Mouse (Mus musculus): ENCODE data around the gene Igsf11. TPM values are rescaled to one million over a fixed set of nuclear protein-coding genes. Genes with fewer than 3 reads are reported as not detected.

Gene Igsf11
- total and polyA plus RNA-seq, 2 experiments from 2014 or later, result 0.07 to 0.19 TPM

GRCm38 (mm10) chr16:39052971-39053370 is 160.5 kb downstream of the Igsf11 start:
- Histone ChIP-seq H3K27ac (ENCODE audit: low read depth) (no peak overlapping the region), H3K9me3 (replicated peaks; ENCODE audit: control insufficient read depth, low read length) (no peaks in the 10 kb centered on the region), H3K36me3 (replicated peaks; ENCODE audit: control insufficient read depth, insufficient read depth, low read length) (no peaks in the 10 kb centered on the region), H3K4me2 (ENCODE audit: low read depth, low read length) (no peak overlapping the region), H3K27me3 (ENCODE audit: control insufficient read depth, insufficient read depth, low read length) (no peaks in the 10 kb centered on the region), H3K4me3 (ENCODE audit: low read depth, low read length) (no peak overlapping the region), H3K4me1 (ENCODE audit: control insufficient read depth, insufficient read depth) (peaks cover 3% of the 10 kb centered on the region; the same call in 1 of the 2 replicates), H3K9ac (replicated peaks; ENCODE audit: low read depth, low read length) (no peak overlapping the region)
- ATAC-seq (ENCODE audit: insufficient read depth, low read depth), result no peak; the same call in 1 of the 2 replicates
- TF ChIP-seq CTCF (IDR thresholded peaks at IDR 0.05; ENCODE audit: low read depth) (peak; percentile 81), EP300 (IDR thresholded peaks at IDR 0.05; ENCODE audit: low read depth) (no peak)
- peak; percentile 65 for DNase-seq (ENCODE audit: low spot score)
- 0% methylated on average over 2 of the region's 2 CpGs for WGBS

- no peak overlapping the region for H3K4me2 ChIP-seq (ENCODE audit: low read depth, low read length)
- H3K4me3 ChIP-seq (ENCODE audit: low read depth, low read length), result no peak overlapping the region
- TF ChIP-seq CTCF (IDR thresholded peaks at IDR 0.05; ENCODE audit: low read depth), result no peak
- TF ChIP-seq EP300 (IDR thresholded peaks at IDR 0.05; ENCODE audit: low read depth), result no peak
- H3K36me3 ChIP-seq (replicated peaks; ENCODE audit: control insufficient read depth, insufficient read depth, low read length), result no peaks in the 10 kb centered on the region
- WGBS, result 53% methylated on average over 2 of the region's 2 CpGs
- H3K4me1 ChIP-seq (ENCODE audit: control insufficient read depth, insufficient read depth), result peaks cover 3% of the 10 kb centered on the region; the same call in 1 of the 2 replicates
- no peaks in the 10 kb centered on the region for H3K9me3 ChIP-seq (replicated peaks; ENCODE audit: control insufficient read depth, low read length)
- H3K27ac ChIP-seq (ENCODE audit: low read depth), result no peak overlapping the region
- ATAC-seq (ENCODE audit: insufficient read depth, low read depth) (no peak), DNase-seq (ENCODE audit: low spot score) (no peak)
- no peaks in the 10 kb centered on the region for H3K27me3 ChIP-seq (ENCODE audit: control insufficient read depth, insufficient read depth, low read length)
- no peak overlapping the region for H3K9ac ChIP-seq (replicated peaks; ENCODE audit: low read depth, low read length)
Observed at GRCm38 (mm10) chr16:39053779-39054178, 161.3 kb downstream of the Igsf11 start.

- Histone ChIP-seq H3K9ac (replicated peaks; ENCODE audit: low read depth, low read length) (no peak overlapping the region), H3K9me3 (replicated peaks; ENCODE audit: control insufficient read depth, low read length) (no peaks in the 10 kb centered on the region), H3K4me3 (ENCODE audit: low read depth, low read length) (no peak overlapping the region), H3K27ac (ENCODE audit: low read depth) (no peak overlapping the region), H3K4me1 (ENCODE audit: control insufficient read depth, insufficient read depth) (peaks cover 3% of the 10 kb centered on the region; the same call in 1 of the 2 replicates), H3K4me2 (ENCODE audit: low read depth, low read length) (no peak overlapping the region), H3K27me3 (ENCODE audit: control insufficient read depth, insufficient read depth, low read length) (no peaks in the 10 kb centered on the region), H3K36me3 (replicated peaks; ENCODE audit: control insufficient read depth, insufficient read depth, low read length) (no peaks in the 10 kb centered on the region)
- 23% methylated on average over 6 of the region's 6 CpGs for WGBS
- DNase-seq (ENCODE audit: low spot score), result peak; percentile 38
- peak; percentile 55 for ATAC-seq (ENCODE audit: insufficient read depth, low read depth)
- TF ChIP-seq CTCF (IDR thresholded peaks at IDR 0.05; ENCODE audit: low read depth), result peak; percentile 65
- no peak for TF ChIP-seq EP300 (IDR thresholded peaks at IDR 0.05; ENCODE audit: low read depth)
Observed at GRCm38 (mm10) chr16:39056061-39056460, 163.6 kb downstream of the Igsf11 start.

GRCm38 (mm10) chr16:39056961-39057360 is 164.5 kb downstream of the Igsf11 start:
- ATAC-seq (ENCODE audit: insufficient read depth, low read depth), result no peak
- no peaks in the 10 kb centered on the region for H3K9me3 ChIP-seq (replicated peaks; ENCODE audit: control insufficient read depth, low read length)
- H3K27ac ChIP-seq (ENCODE audit: low read depth), result no peak overlapping the region
- TF ChIP-seq CTCF (IDR thresholded peaks at IDR 0.05; ENCODE audit: low read depth) (no peak), EP300 (IDR thresholded peaks at IDR 0.05; ENCODE audit: low read depth) (no peak)
- no peaks in the 10 kb centered on the region for H3K36me3 ChIP-seq (replicated peaks; ENCODE audit: control insufficient read depth, insufficient read depth, low read length)
- H3K4me2 ChIP-seq (ENCODE audit: low read depth, low read length), result peak overlapping the region; percentile 47
- H3K27me3 ChIP-seq (ENCODE audit: control insufficient read depth, insufficient read depth, low read length), result no peaks in the 10 kb centered on the region
- no peak for DNase-seq (ENCODE audit: low spot score)
- WGBS, result 17% methylated on average over 12 of the region's 12 CpGs
- peaks cover 3% of the 10 kb centered on the region; the same call in 1 of the 2 replicates for H3K4me1 ChIP-seq (ENCODE audit: control insufficient read depth, insufficient read depth)
- no peak overlapping the region for H3K9ac ChIP-seq (replicated peaks; ENCODE audit: low read depth, low read length)
- H3K4me3 ChIP-seq (ENCODE audit: low read depth, low read length), result 0 out of 2 replicates have a peak overlapping the region, but pooled peaks have one; percentile 10

GRCm38 (mm10) chr16:39058869-39059268 is 166.4 kb downstream of the Igsf11 start:
- ATAC-seq (ENCODE audit: insufficient read depth, low read depth) (no peak), DNase-seq (ENCODE audit: low spot score) (no peak)
- Histone ChIP-seq H3K4me2 (ENCODE audit: low read depth, low read length) (no peak overlapping the region), H3K4me1 (ENCODE audit: control insufficient read depth, insufficient read depth) (peaks cover 3% of the 10 kb centered on the region; the same call in 1 of the 2 replicates), H3K27me3 (ENCODE audit: control insufficient read depth, insufficient read depth, low read length) (no peaks in the 10 kb centered on the region), H3K4me3 (ENCODE audit: low read depth, low read length) (no peak overlapping the region), H3K27ac (ENCODE audit: low read depth) (no peak overlapping the region), H3K9ac (replicated peaks; ENCODE audit: low read depth, low read length) (no peak overlapping the region), H3K36me3 (replicated peaks; ENCODE audit: control insufficient read depth, insufficient read depth, low read length) (no peaks in the 10 kb centered on the region), H3K9me3 (replicated peaks; ENCODE audit: control insufficient read depth, low read length) (no peaks in the 10 kb centered on the region)
- TF ChIP-seq CTCF (IDR thresholded peaks at IDR 0.05; ENCODE audit: low read depth) (no peak), EP300 (IDR thresholded peaks at IDR 0.05; ENCODE audit: low read depth) (no peak)
- WGBS, result 96% methylated on average over 2 of the region's 2 CpGs

GRCm38 (mm10) chr16:39062596-39062995 is 170.1 kb downstream of the Igsf11 start:
- TF ChIP-seq CTCF (IDR thresholded peaks at IDR 0.05; ENCODE audit: low read depth) (peak; percentile 36), EP300 (IDR thresholded peaks at IDR 0.05; ENCODE audit: low read depth) (no peak)
- no peak overlapping the region for H3K4me2 ChIP-seq (ENCODE audit: low read depth, low read length)
- DNase-seq (ENCODE audit: low spot score) (peak; percentile 12), ATAC-seq (ENCODE audit: insufficient read depth, low read depth) (no peak)
- no peaks in the 10 kb centered on the region for H3K36me3 ChIP-seq (replicated peaks; ENCODE audit: control insufficient read depth, insufficient read depth, low read length)
- H3K4me1 ChIP-seq (ENCODE audit: control insufficient read depth, insufficient read depth), result no peaks in the 10 kb centered on the region
- no peaks in the 10 kb centered on the region for H3K27me3 ChIP-seq (ENCODE audit: control insufficient read depth, insufficient read depth, low read length)
- no peak overlapping the region for H3K27ac ChIP-seq (ENCODE audit: low read depth)
- H3K4me3 ChIP-seq (ENCODE audit: low read depth, low read length), result no peak overlapping the region
- H3K9ac ChIP-seq (replicated peaks; ENCODE audit: low read depth, low read length), result no peak overlapping the region
- WGBS, result 28% methylated on average over 5 of the region's 5 CpGs
- H3K9me3 ChIP-seq (replicated peaks; ENCODE audit: control insufficient read depth, low read length), result no peaks in the 10 kb centered on the region
